Mouse (Mus musculus) kidney, adult 8-10 months (tissue): ENCODE measurements around the gene Pitx1.

Source experiments
- DNase-seq, 2 experiments: peaks; one replicate each; pipeline ENCODE4 v3.0.0; 2022

The Pitx1 gene

DNA sequence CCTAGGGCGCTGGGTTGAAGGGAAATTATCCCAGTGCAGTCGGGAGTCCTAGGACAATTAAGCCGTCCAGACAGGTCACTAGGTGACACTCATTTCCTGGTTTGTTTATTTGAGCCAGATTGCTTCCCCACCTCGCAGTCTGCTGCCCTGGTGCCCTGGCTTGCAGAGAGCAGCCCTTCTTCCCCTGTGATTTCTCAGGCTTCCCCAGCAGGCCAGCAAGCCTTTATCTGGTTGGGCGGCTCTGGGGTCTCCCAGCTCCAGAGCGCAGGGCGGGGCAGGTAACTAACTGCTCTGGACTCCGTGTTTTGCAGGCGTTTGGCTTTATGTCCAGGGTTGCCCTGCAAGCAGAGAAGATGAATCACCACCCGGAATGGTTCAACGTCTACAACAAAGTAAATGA, 60.9 kb downstream of the Pitx1 start:
- no peak for DNase-seq
